Mouse (Mus musculus) stomach, embryonic 16.5 days (tissue): Measurements from ENCODE around the gene Foxn3. TPM values are rescaled to one million over a fixed set of nuclear protein-coding genes. Genes with fewer than 3 reads are reported as not detected.

ENCODE experiments used
- ATAC-seq: fragments of 200-750 bp; cut with Nextera tagmentation; 2 replicates; pipeline ENCODE4 v1.8.0; 2017; ENCODE audit warnings: moderate number of reproducible peaks, moderate TSS enrichment; ENCODE audit not compliant: insufficient read depth, low FRiP score
- H3K27ac ChIP-seq: fragments of 300-500 bp; sonication (generic); 2 replicates; pipeline ENCODE4 v1.5.1; 2014; ENCODE audit warnings: low read length
- H3K27me3 ChIP-seq: fragments of 300-500 bp; sonication (generic); 2 replicates; pipeline ENCODE4 v1.6.1; 2014; ENCODE audit warnings: low read length, control low read depth, mixed read lengths; ENCODE audit not compliant: control insufficient read depth, insufficient read depth
- H3K36me3 ChIP-seq: fragments of 300-500 bp; sonication (generic); 2 replicates; pipeline ENCODE4 v1.6.1; 2014; ENCODE audit warnings: low read length; ENCODE audit not compliant: control insufficient read depth, insufficient read depth
- H3K4me1 ChIP-seq: fragments of 300-500 bp; sonication (generic); 2 replicates; pipeline ENCODE4 v1.6.1; 2014; ENCODE audit warnings: low read length, control low read depth, mixed read lengths; ENCODE audit not compliant: control insufficient read depth, insufficient read depth
- H3K4me2 ChIP-seq: fragments of 300-500 bp; sonication (generic); 2 replicates; pipeline ENCODE4 v1.6.1; 2014; ENCODE audit warnings: low read depth, low read length, mixed read lengths
- H3K4me3 ChIP-seq: fragments of 300-500 bp; sonication (generic); replicated peaks from 2 replicates; pipeline ENCODE4 v1.5.1; 2014; ENCODE audit warnings: mild to moderate bottlenecking, low read length
- H3K9ac ChIP-seq: fragments of 300-500 bp; sonication (generic); 2 replicates; pipeline ENCODE4 v1.6.1; 2014; ENCODE audit warnings: low read length
- H3K9me3 ChIP-seq: fragments of 300-500 bp; sonication (generic); replicated peaks from 2 replicates; pipeline ENCODE4 v1.6.1; 2016; ENCODE audit warnings: low read length, control low read depth; ENCODE audit not compliant: control insufficient read depth
- WGBS: fragments of 180-500 bp; shearing (Covaris S2); extraction: QIAGEN DNeasy Blood & Tissue Kit; methylation state at CpG from one replicate; pipeline ENCODE4 v1.1.7; 2014; 5-methylcytosine and 5-hydroxymethylcytosine counted together
- polyA plus RNA-seq: library from polyadenylated mRNA; unstranded; fragments of >200 nt; fragmentation: Nextera tagmentation; extraction: Ambion mirVana; gene quantifications from 2 replicates; pipeline ENCODE4 v1.2.1, GENCODE M21; 2015

Foxn3 gene
- polyA plus RNA-seq, 1 experiment from 2014 or later = 58.3 TPM

GRCm38 (mm10) chr12:99348940-99349649 is 214.3 kb downstream of the Foxn3 start:
- no peak overlapping the region for H3K27ac ChIP-seq
- H3K4me3 ChIP-seq = no peak overlapping the region
- peaks cover 50% of the 10 kb centered on the region for H3K4me1 ChIP-seq
- no peaks in the 10 kb centered on the region for H3K27me3 ChIP-seq
- H3K36me3 ChIP-seq = no peaks in the 10 kb centered on the region
- no peak overlapping the region for H3K9ac ChIP-seq
- no peak for ATAC-seq
- no peaks in the 10 kb centered on the region for H3K9me3 ChIP-seq
- 65% methylated on average over 10 of the region's 10 CpGs for WGBS
- H3K4me2 ChIP-seq = no peak overlapping the region

GRCm38 (mm10) chr12:99347512-99347911 is 215.9 kb downstream of the Foxn3 start:
- H3K4me1 ChIP-seq = peaks cover 48% of the 10 kb centered on the region

GRCm38 (mm10) chr12:99346982-99347381 is 216.4 kb downstream of the Foxn3 start:
- no peak overlapping the region for H3K4me3 ChIP-seq
- H3K27me3 ChIP-seq = no peaks in the 10 kb centered on the region
- 74% methylated on average over 3 of the region's 3 CpGs for WGBS
- peaks cover 48% of the 10 kb centered on the region for H3K4me1 ChIP-seq
- H3K36me3 ChIP-seq = no peaks in the 10 kb centered on the region
- no peak overlapping the region for H3K9ac ChIP-seq
- no peak overlapping the region for H3K4me2 ChIP-seq
- ATAC-seq = no peak
- H3K9me3 ChIP-seq = no peaks in the 10 kb centered on the region
- no peak overlapping the region for H3K27ac ChIP-seq

More at GRCm38 (mm10) chr12:99347512-99347911, 215.9 kb downstream of the Foxn3 start:
- Histone ChIP-seq H3K9me3 (no peaks in the 10 kb centered on the region), H3K36me3 (no peaks in the 10 kb centered on the region), H3K27ac (no peak overlapping the region), H3K4me3 (no peak overlapping the region), H3K27me3 (no peaks in the 10 kb centered on the region), H3K4me2 (no peak overlapping the region), H3K9ac (no peak overlapping the region)
- 74% methylated on average over 3 of the region's 3 CpGs for WGBS
- no peak for ATAC-seq

GRCm38 (mm10) chr12:99345323-99345722 is 218.1 kb downstream of the Foxn3 start:
- no peaks in the 10 kb centered on the region for H3K9me3 ChIP-seq
- H3K4me2 ChIP-seq = no peak overlapping the region
- WGBS = 64% methylated on average over 4 of the region's 4 CpGs
- H3K27ac ChIP-seq = no peak overlapping the region
- peaks cover 42% of the 10 kb centered on the region for H3K4me1 ChIP-seq
- no peaks in the 10 kb centered on the region for H3K36me3 ChIP-seq
- H3K27me3 ChIP-seq = no peaks in the 10 kb centered on the region
- no peak for ATAC-seq
- no peak overlapping the region for H3K9ac ChIP-seq
- H3K4me3 ChIP-seq = no peak overlapping the region

- Histone ChIP-seq H3K9me3 (no peaks in the 10 kb centered on the region), H3K36me3 (no peaks in the 10 kb centered on the region), H3K4me3 (no peak overlapping the region), H3K4me2 (no peak overlapping the region), H3K4me1 (peaks cover 31% of the 10 kb centered on the region), H3K9ac (no peak overlapping the region), H3K27ac (no peak overlapping the region), H3K27me3 (no peaks in the 10 kb centered on the region)
- ATAC-seq = no peak
- WGBS = 93% methylated on average over 2 of the region's 2 CpGs
Measured at GRCm38 (mm10) chr12:99343378-99343777, 220.0 kb downstream of the Foxn3 start.

GRCm38 (mm10) chr12:99342160-99342559 is 221.2 kb downstream of the Foxn3 start:
- Histone ChIP-seq H3K9ac (no peak overlapping the region), H3K9me3 (no peaks in the 10 kb centered on the region), H3K36me3 (no peaks in the 10 kb centered on the region), H3K27ac (peak overlapping the region; percentile 7; the same call in 1 of the 2 replicates), H3K27me3 (no peaks in the 10 kb centered on the region), H3K4me1 (peaks cover 34% of the 10 kb centered on the region), H3K4me2 (no peak overlapping the region), H3K4me3 (no peak overlapping the region)
- WGBS = 12% methylated on average over 3 of the region's 3 CpGs
- no peak for ATAC-seq

- H3K4me1 ChIP-seq = peaks cover 36% of the 10 kb centered on the region
- H3K4me3 ChIP-seq = no peak overlapping the region
- H3K9ac ChIP-seq = no peak overlapping the region
- peak overlapping the region; percentile 16; the same call in 1 of the 2 replicates for H3K27ac ChIP-seq
- no peaks in the 10 kb centered on the region for H3K9me3 ChIP-seq
- no peaks in the 10 kb centered on the region for H3K27me3 ChIP-seq
- WGBS = 23% methylated on average over 7 of the region's 7 CpGs
- H3K4me2 ChIP-seq = no peak overlapping the region
- H3K36me3 ChIP-seq = no peaks in the 10 kb centered on the region
- no peak for ATAC-seq
Measured at GRCm38 (mm10) chr12:99341751-99342150, 221.6 kb downstream of the Foxn3 start.

GRCm38 (mm10) chr12:99340418-99341182 is 222.8 kb downstream of the Foxn3 start:
- Histone ChIP-seq H3K27ac (no peak overlapping the region), H3K4me1 (peaks cover 36% of the 10 kb centered on the region), H3K36me3 (no peaks in the 10 kb centered on the region), H3K4me3 (no peak overlapping the region), H3K4me2 (no peak overlapping the region), H3K9ac (no peak overlapping the region), H3K9me3 (no peaks in the 10 kb centered on the region), H3K27me3 (no peaks in the 10 kb centered on the region)
- WGBS = 68% methylated on average over 13 of the region's 13 CpGs
- ATAC-seq = no peak

- ATAC-seq = no peak
- Histone ChIP-seq H3K4me3 (no peak overlapping the region), H3K27me3 (no peaks in the 10 kb centered on the region), H3K9me3 (no peaks in the 10 kb centered on the region), H3K9ac (no peak overlapping the region), H3K27ac (no peak overlapping the region), H3K4me1 (peaks cover 34% of the 10 kb centered on the region), H3K4me2 (no peak overlapping the region), H3K36me3 (no peaks in the 10 kb centered on the region)
- WGBS = 78% methylated on average over 11 of the region's 11 CpGs
Measured at GRCm38 (mm10) chr12:99339640-99340325, 223.6 kb downstream of the Foxn3 start.
